Mouse (Mus musculus) right cerebral cortex, postnatal 14 days (tissue): ENCODE measurements around the gene Olfr469.
"Not testable (repeated sequence)": the region's sequence is repeated elsewhere in the genome, so short reads cannot be mapped to it uniquely, and the experiment has no call there.

ENCODE experiments used
- DNase-seq: peaks from one replicate; pipeline ENCODE4 v3.0.0; 2022

The Olfr469 gene

GRCm38 (mm10) chr7:107825441-107825840, at the start of gene Olfr469:
Gene Olfr469 (minus strand): TSS chr7:107825541.
- DNase-seq = not testable (repeated sequence)

- not testable (repeated sequence) for DNase-seq
These were observed 22.0 kb upstream of the Olfr469 start, which contains the start of gene Olfr470 for GRCm38 (mm10) chr7:107847390-107847789. Gene Olfr470 (minus strand): TSS chr7:107847490.

- no peak for DNase-seq
These were observed 16.4 kb upstream of the Olfr469 start for GRCm38 (mm10) chr7:107841719-107842118.

- DNase-seq = not testable (repeated sequence)
These were observed 1.5 kb downstream of the Olfr469 start for GRCm38 (mm10) chr7:107823867-107824266.

GRCm38 (mm10) chr7:107819442-107819841, 5.9 kb downstream of the Olfr469 start:
- DNase-seq = no peak

GRCm38 (mm10) chr7:107811963-107812362, 13.4 kb downstream of the Olfr469 start, which contains the start of gene Olfr467:
Gene Olfr467 (plus strand): TSS chr7:107812263.
- DNase-seq = no peak

GRCm38 (mm10) chr7:107802138-107802537, 23.2 kb downstream of the Olfr469 start:
- DNase-seq = no peak

- DNase-seq = no peak
These were observed 24.2 kb downstream of the Olfr469 start, which contains the start of gene Ovch2 for GRCm38 (mm10) chr7:107801108-107801507. Gene Ovch2 (minus strand): TSS chr7:107801208.

GRCm38 (mm10) chr7:107796500-107796899, 28.8 kb downstream of the Olfr469 start:
- no peak for DNase-seq

GRCm38 (mm10) chr7:107787977-107788620, 37.2 kb downstream of the Olfr469 start:
- peak; percentile 8 for DNase-seq

GRCm38 (mm10) chr7:107779611-107780010, 45.7 kb downstream of the Olfr469 start:
- DNase-seq = no peak

GRCm38 (mm10) chr7:107778216-107778615, 47.1 kb downstream of the Olfr469 start:
- no peak for DNase-seq

- no peak for DNase-seq
These were observed 54.5 kb downstream of the Olfr469 start for GRCm38 (mm10) chr7:107770812-107771211.
